Mouse (Mus musculus) ES-Bruce4 (cell line): ENCODE data around the gene Myl6b. TPM values are rescaled to one million over a fixed set of nuclear protein-coding genes. Genes with fewer than 3 reads are reported as not detected.

Source experiments
- H3K27ac ChIP-seq: 2 replicates; pipeline ENCODE4 v1.5.1; 2012; ENCODE audit warnings: low read length, inconsistent platforms; ENCODE audit not compliant: insufficient read depth
- H3K27me3 ChIP-seq: 2 replicates; pipeline ENCODE4 v1.6.1; 2012; ENCODE audit warnings: mild to moderate bottlenecking, low read length, inconsistent platforms; ENCODE audit not compliant: control insufficient read depth, poor library complexity, insufficient read depth, severe bottlenecking
- H3K36me3 ChIP-seq: 2 replicates; pipeline ENCODE4 v1.6.1; 2012; ENCODE audit warnings: inconsistent platforms, mild to moderate bottlenecking, low read length, moderate library complexity; ENCODE audit not compliant: control insufficient read depth, poor library complexity, insufficient read depth, severe bottlenecking
- H3K4me1 ChIP-seq: one replicate; pipeline ENCODE4 v1.8.1; 2011; ENCODE audit warnings: low read length; ENCODE audit not compliant: control insufficient read depth, insufficient read depth
- H3K4me3 ChIP-seq: 2 replicates; pipeline ENCODE4 v1.5.1; 2011; ENCODE audit warnings: low read depth, mild to moderate bottlenecking, low read length
- H3K9ac ChIP-seq: 2 replicates; pipeline ENCODE4 v1.6.1; 2012; ENCODE audit warnings: low read depth, mild to moderate bottlenecking, inconsistent platforms; ENCODE audit not compliant: poor library complexity, severe bottlenecking
- H3K9me3 ChIP-seq: replicated peaks from 2 replicates; pipeline ENCODE4 v1.6.1; 2012; ENCODE audit warnings: mild to moderate bottlenecking, low read length, inconsistent platforms; ENCODE audit not compliant: control insufficient read depth, poor library complexity, insufficient read depth, severe bottlenecking
- CTCF ChIP-seq: IDR thresholded peaks from one replicate; pipeline ENCODE4 v1.8.1; 2011; ENCODE audit warnings: low read depth, low read length
- EP300 ChIP-seq: IDR thresholded peaks from 2 replicates; pipeline ENCODE4 v1.6.1; 2011; ENCODE audit warnings: low read depth, low read length; ENCODE audit not compliant: insufficient read depth
- POLR2A ChIP-seq: IDR thresholded peaks from one replicate; pipeline ENCODE4 v1.8.1; 2011; ENCODE audit warnings: low read length; ENCODE audit not compliant: insufficient read depth
- polyA plus RNA-seq: library from polyadenylated mRNA; stranded (reverse); fragments of >200 nt; gene quantifications from 2 replicates; pipeline ENCODE4 v1.2.4, GENCODE M21; 2011; ENCODE audit warnings: low read depth; ENCODE audit not compliant: missing spikeins, insufficient read depth, insufficient read length

Gene Myl6b
- polyA plus RNA-seq, 1 experiment: 9.0 TPM

- H3K36me3 ChIP-seq: peaks cover 4% of the 10 kb centered on the region; the same call in 1 of the 2 replicates
- H3K9ac ChIP-seq: no peak overlapping the region
- no peak overlapping the region for H3K4me3 ChIP-seq
These were observed 1.9 kb downstream of the Myl6b start for GRCm38 (mm10) chr10:128496509-128497077.

GRCm38 (mm10) chr10:128495903-128496302 lies 2.6 kb downstream of the Myl6b start:
- H3K4me3 ChIP-seq: no peak overlapping the region
- H3K36me3 ChIP-seq: peaks cover 4% of the 10 kb centered on the region; the same call in 1 of the 2 replicates
- TF ChIP-seq POLR2A: no peak
- no peak for TF ChIP-seq EP300
- no peak for TF ChIP-seq CTCF
- H3K27me3 ChIP-seq: no peaks in the 10 kb centered on the region
- H3K4me1 ChIP-seq: peaks cover 3% of the 10 kb centered on the region
- no peak overlapping the region for H3K9ac ChIP-seq
- no peak overlapping the region for H3K27ac ChIP-seq
- no peaks in the 10 kb centered on the region for H3K9me3 ChIP-seq

More at GRCm38 (mm10) chr10:128496509-128497077, 1.9 kb downstream of the Myl6b start:
- Histone ChIP-seq H3K9me3 (no peaks in the 10 kb centered on the region), H3K27me3 (no peaks in the 10 kb centered on the region), H3K27ac (no peak overlapping the region), H3K4me1 (peaks cover under 1% of the 10 kb centered on the region)
- TF ChIP-seq POLR2A (no peak), CTCF (no peak)

- peaks cover 7% of the 10 kb centered on the region for H3K36me3 ChIP-seq
- H3K4me1 ChIP-seq: peaks cover 3% of the 10 kb centered on the region
- no peak overlapping the region for H3K4me3 ChIP-seq
- H3K9me3 ChIP-seq: no peaks in the 10 kb centered on the region
- no peak overlapping the region for H3K27ac ChIP-seq
- no peak for TF ChIP-seq POLR2A
- no peak for TF ChIP-seq EP300
- TF ChIP-seq CTCF: no peak
- H3K27me3 ChIP-seq: no peaks in the 10 kb centered on the region
- peak overlapping the region; percentile 70 for H3K9ac ChIP-seq
These were observed 3.2 kb downstream of the Myl6b start for GRCm38 (mm10) chr10:128495270-128495669.

GRCm38 (mm10) chr10:128494667-128495245 lies 3.7 kb downstream of the Myl6b start:
- no peaks in the 10 kb centered on the region for H3K9me3 ChIP-seq
- H3K36me3 ChIP-seq: peaks cover 10% of the 10 kb centered on the region
- H3K27me3 ChIP-seq: no peaks in the 10 kb centered on the region
- H3K4me1 ChIP-seq: peaks cover 5% of the 10 kb centered on the region
- 0 out of 2 replicates have a peak overlapping the region, but pooled peaks have one; percentile 32 for H3K27ac ChIP-seq
- H3K9ac ChIP-seq: peak overlapping the region; percentile 70
- TF ChIP-seq CTCF (no peak), POLR2A (no peak)
- H3K4me3 ChIP-seq: peak overlapping the region; percentile 79

GRCm38 (mm10) chr10:128493695-128494666 lies 4.5 kb downstream of the Myl6b start, which contains the start of gene Myl6:
Gene Myl6 (minus strand): TSS chr10:128494145.
- no peaks in the 10 kb centered on the region for H3K9me3 ChIP-seq
- H3K27ac ChIP-seq: peak within 1 kb of the TSS; percentile 84
- TF ChIP-seq CTCF (peak; percentile 56), POLR2A (peak; percentile 94), EP300 (0 out of 2 replicates have a peak, but pooled peaks have one; percentile 14)
- no peaks in the 10 kb centered on the region for H3K27me3 ChIP-seq
- peaks cover 5% of the 10 kb centered on the region for H3K4me1 ChIP-seq
- H3K36me3 ChIP-seq: peaks cover 10% of the 10 kb centered on the region
- H3K9ac ChIP-seq: peak within 1 kb of the TSS; percentile 70
- peak within 1 kb of the TSS; percentile 93 for H3K4me3 ChIP-seq

GRCm38 (mm10) chr10:128493319-128493694 lies 5.2 kb downstream of the Myl6b start:
- peaks cover 5% of the 10 kb centered on the region for H3K4me1 ChIP-seq
- H3K4me3 ChIP-seq: peak overlapping the region; percentile 93
- TF ChIP-seq POLR2A (no peak), EP300 (no peak), CTCF (no peak)
- H3K36me3 ChIP-seq: peaks cover 10% of the 10 kb centered on the region
- H3K9me3 ChIP-seq: no peaks in the 10 kb centered on the region
- H3K9ac ChIP-seq: peak overlapping the region; percentile 70
- H3K27me3 ChIP-seq: no peaks in the 10 kb centered on the region
- H3K27ac ChIP-seq: peak overlapping the region; percentile 49
